31 mouse cellular contexts compared by ENCODE assay signal in the genomic region with DNA sequence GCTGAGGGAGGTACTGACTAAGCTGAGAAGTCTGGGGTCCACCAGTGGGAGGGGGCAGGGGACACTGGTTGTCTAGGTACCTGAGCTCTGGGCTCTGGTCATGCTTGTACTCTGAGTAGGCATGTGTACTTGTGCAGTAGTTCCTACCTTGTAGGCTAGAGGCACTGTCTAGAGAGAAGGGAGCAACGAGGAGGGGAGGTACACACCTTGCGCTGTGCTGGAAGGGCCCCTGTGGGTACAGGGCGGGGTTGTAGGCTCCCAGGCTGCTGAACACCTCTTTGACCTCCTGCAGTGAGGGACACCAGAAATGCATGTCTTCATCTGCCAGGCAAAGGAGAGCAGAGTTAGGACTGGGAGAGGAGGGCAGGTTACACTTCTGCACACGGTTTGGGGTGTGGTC. TPM values are rescaled to one million over a fixed set of nuclear protein-coding genes. Genes with fewer than 3 reads are reported as not detected.
DNase-seq lines count a peak whose midpoint lies in the region; ATAC-seq and TF ChIP-seq lines count a peak whose summit lies in the region.
"Had no signal": no experiment of that assay in that cellular context is flagged by ENCODE, and none has a peak within 500 bp of the region (broad histone marks: within the 10 kb centered on the region; RNA-seq: fewer than 3 reads in every experiment).

No protein-coding gene starts in this region.

- no peaks in the 10 kb centered on the region for H3K36me3 ChIP-seq in lung, postnatal 0 days (ENCODE audit: insufficient read depth, low read length)
- no peaks in the 10 kb centered on the region for H3K36me3 ChIP-seq in intestine, embryonic 15.5 days
- H3K36me3 ChIP-seq in stomach, embryonic 16.5 days (ENCODE audit: control insufficient read depth, insufficient read depth, low read length) = no peaks in the 10 kb centered on the region
- H3K36me3 ChIP-seq: forebrain, embryonic 10.5 days; forebrain, embryonic 15.5 days; heart, embryonic 13.5 days; limb, embryonic 10.5 days; limb, embryonic 15.5 days; liver, embryonic 13.5 days; midbrain, embryonic 15.5 days had no signal

- no peak overlapping the region for H3K27ac ChIP-seq in lung, postnatal 0 days (ENCODE audit: low read length)
- no peak overlapping the region for H3K27ac ChIP-seq in intestine, embryonic 15.5 days
- H3K27ac ChIP-seq in stomach, embryonic 16.5 days (ENCODE audit: low read length) = peak overlapping the region; percentile 86
- H3K27ac ChIP-seq: forebrain, embryonic 10.5 days; forebrain, embryonic 15.5 days; heart, adult 2 months; hindbrain, embryonic 14.5 days; kidney, postnatal 0 days; limb, embryonic 10.5 days; limb, embryonic 15.5 days; liver, embryonic 13.5 days; midbrain, embryonic 15.5 days had no signal

- no peak overlapping the region for H3K4me2 ChIP-seq in lung, postnatal 0 days (replicated peaks; ENCODE audit: low read depth, low read length)
- H3K4me2 ChIP-seq in intestine, embryonic 15.5 days (replicated peaks) = no peak overlapping the region
- peak overlapping the region; percentile 12; the same call in 1 of the 2 replicates for H3K4me2 ChIP-seq in stomach, embryonic 16.5 days (ENCODE audit: low read depth, low read length)
- H3K4me2 ChIP-seq: forebrain, embryonic 15.5 days; heart, embryonic 13.5 days; hindbrain, embryonic 14.5 days; limb, embryonic 15.5 days; liver, embryonic 13.5 days; midbrain, embryonic 15.5 days had no signal

- no peaks in the 10 kb centered on the region for H3K9me3 ChIP-seq in lung, postnatal 0 days (ENCODE audit: low read length)
- H3K9me3 ChIP-seq in intestine, embryonic 15.5 days = no peaks in the 10 kb centered on the region
- no peaks in the 10 kb centered on the region for H3K9me3 ChIP-seq in stomach, embryonic 16.5 days (replicated peaks; ENCODE audit: control insufficient read depth, low read length)
- H3K9me3 ChIP-seq: forebrain, embryonic 10.5 days; forebrain, embryonic 15.5 days; heart, embryonic 13.5 days; limb, embryonic 10.5 days; limb, embryonic 15.5 days; liver, embryonic 13.5 days; midbrain, embryonic 15.5 days had no signal

- H3K4me1 ChIP-seq in lung, postnatal 0 days (ENCODE audit: insufficient read depth, low read depth, low read length) = peaks cover 7% of the 10 kb centered on the region; the same call in 1 of the 2 replicates
- H3K4me1 ChIP-seq in intestine, embryonic 15.5 days (replicated peaks) = peaks cover 25% of the 10 kb centered on the region
- peaks cover 42% of the 10 kb centered on the region for H3K4me1 ChIP-seq in stomach, embryonic 16.5 days (ENCODE audit: control insufficient read depth, insufficient read depth, low read length)
- H3K4me1 ChIP-seq: liver, embryonic 13.5 days had no signal

- WGBS in lung, postnatal 0 days = 55% methylated on average over 4 of the region's 4 CpGs
- 61% methylated on average over 4 of the region's 4 CpGs for WGBS in intestine, embryonic 15.5 days
- WGBS in stomach, embryonic 16.5 days = 63% methylated on average over 4 of the region's 4 CpGs

- H3K9ac ChIP-seq in lung, postnatal 0 days (replicated peaks; ENCODE audit: low read depth) = no peak overlapping the region
- H3K9ac ChIP-seq in intestine, embryonic 15.5 days = no peak overlapping the region
- H3K9ac ChIP-seq in stomach, embryonic 16.5 days (ENCODE audit: low read length) = peak overlapping the region; percentile 31; the same call in 1 of the 2 replicates
- H3K9ac ChIP-seq: forebrain, embryonic 15.5 days; heart, embryonic 13.5 days; hindbrain, embryonic 14.5 days; limb, embryonic 15.5 days; liver, embryonic 13.5 days; midbrain, embryonic 15.5 days had no signal

- intact Hi-C loops in left cerebral cortex, postnatal 14 days (cut with DNase I) = no loop called here

- DNase-seq in lung, postnatal 0 days (ENCODE audit: low spot score) = no peak
- DNase-seq in lung, postnatal 10 days = no peak
- DNase-seq in ZHBTc4 (ENCODE audit: low read depth, low spot score) = peak; percentile 26
- DNase-seq in left cerebral cortex, postnatal 14 days (ENCODE audit: low spot score in 2 of 2) = no peak
- DNase-seq in layer of hippocampus, adult 11-12 months (ENCODE audit: low spot score) = no peak
- DNase-seq: adrenal gland, postnatal 25 days; cerebellum, adult 18-20 months; cerebellum, postnatal 10 days; gastrocnemius, postnatal 36 days; heart, adult 2 months; heart, postnatal 10 days; kidney, adult 8-10 months; kidney, postnatal 4 days; layer of hippocampus, postnatal 36 days; liver, embryonic 13.5 days; lung, adult 18-20 months; lung, postnatal 36 days; right cerebral cortex, adult 18-20 months; right cerebral cortex, postnatal 4 days; thymus, adult 18-20 months had no signal

- H3K4me3 ChIP-seq in lung, postnatal 0 days (ENCODE audit: low read depth, low read length) = no peak overlapping the region
- H3K4me3 ChIP-seq in intestine, embryonic 15.5 days (replicated peaks) = no peak overlapping the region
- no peak overlapping the region for H3K4me3 ChIP-seq in stomach, embryonic 16.5 days (replicated peaks; ENCODE audit: low read length)
- H3K4me3 ChIP-seq: forebrain, embryonic 10.5 days; forebrain, embryonic 15.5 days; heart, adult 2 months; heart, embryonic 13.5 days; limb, embryonic 10.5 days; limb, embryonic 15.5 days; liver, embryonic 13.5 days; midbrain, embryonic 15.5 days had no signal

- TF ChIP-seq EP300 in lung, postnatal 0 days (IDR thresholded peaks at IDR 0.05) = no peak

- peak; percentile 25; the same call in 1 of the 2 replicates for TF ChIP-seq CTCF in lung, postnatal 0 days (IDR thresholded peaks at IDR 0.05)

- no peaks in the 10 kb centered on the region for H3K27me3 ChIP-seq in lung, postnatal 0 days (replicated peaks; ENCODE audit: insufficient read depth, low read length)
- H3K27me3 ChIP-seq in intestine, embryonic 15.5 days (replicated peaks) = no peaks in the 10 kb centered on the region
- no peaks in the 10 kb centered on the region for H3K27me3 ChIP-seq in stomach, embryonic 16.5 days (ENCODE audit: control insufficient read depth, insufficient read depth, low read length)
- H3K27me3 ChIP-seq: forebrain, embryonic 15.5 days; heart, embryonic 13.5 days; limb, embryonic 15.5 days; liver, embryonic 13.5 days; midbrain, embryonic 15.5 days had no signal

- peak; percentile 43; the same call in 1 of the 2 replicates for ATAC-seq in lung, postnatal 0 days
- ATAC-seq in intestine, embryonic 15.5 days = peak; percentile 64
- ATAC-seq in stomach, embryonic 16.5 days (ENCODE audit: insufficient read depth, low FRiP score) = peak; percentile 69
- ATAC-seq: forebrain, embryonic 15.5 days; midbrain, embryonic 15.5 days had no signal

RNA-seq across cellular contexts. Expression of a gene that starts 50.1 kb away (rescaled TPM):
- 11.7 and 15.0 TPM in 2 replicates for polyA plus RNA-seq in lung, postnatal 0 days (2015; fragmentation: Nextera tagmentation; extraction: Ambion mirVana)
- polyA plus RNA-seq in intestine, embryonic 15.5 days (2015; fragmentation: Nextera tagmentation; extraction: Ambion mirVana) = 10.6 and 11.6 TPM in 2 replicates
- polyA plus RNA-seq in stomach, embryonic 16.5 days (2015; fragmentation: Nextera tagmentation; extraction: Ambion mirVana) = 10.0 and 10.6 TPM in 2 replicates
- 10 to 100 TPM; 16.2 to 20.2 TPM for total RNA-seq in left cerebral cortex, postnatal 14 days (2021)
- total RNA-seq: neutrophil, adult 5-6 weeks had no signal
